Mouse (Mus musculus) C2C12 (cell line): Measurements from ENCODE around the gene 1700008O03Rik. TPM values are rescaled to one million over a fixed set of nuclear protein-coding genes. Genes with fewer than 3 reads are reported as not detected.

ENCODE experiments used
- H3K27me3 ChIP-seq: one replicate; pipeline ENCODE4 v1.6.1; 2011; ENCODE audit not compliant: control insufficient read depth, insufficient read depth, insufficient read length
- H3K36me3 ChIP-seq: one replicate; pipeline ENCODE4 v1.6.1; 2011; ENCODE audit not compliant: control insufficient read depth, insufficient read depth
- H3K4me3 ChIP-seq: one replicate; pipeline ENCODE4 v1.5.1; 2011; ENCODE audit warnings: mild to moderate bottlenecking, control low read depth; ENCODE audit not compliant: poor library complexity, insufficient read depth, severe bottlenecking
- H3K79me2 ChIP-seq: one replicate; pipeline ENCODE4 v1.6.1; 2011; ENCODE audit not compliant: control insufficient read depth, insufficient read depth
- H3K79me3 ChIP-seq: one replicate; pipeline ENCODE4 v1.6.1; 2011; ENCODE audit warnings: low read depth, control low read depth
- H3ac ChIP-seq: one replicate; pipeline ENCODE3; 2011; ENCODE audit warnings: low read depth; ENCODE audit not compliant: control insufficient read depth, insufficient read length
- CEBPB ChIP-seq: IDR thresholded peaks from one replicate; pipeline ENCODE4 v1.6.1; 2011; ENCODE audit warnings: low read depth, mild to moderate bottlenecking, control low read depth, moderate library complexity
- CTCF ChIP-seq: IDR thresholded peaks from one replicate; pipeline ENCODE4 v1.5.1; 2011; ENCODE audit not compliant: control insufficient read depth, insufficient read depth, insufficient read length
- FOSL1 ChIP-seq: IDR thresholded peaks from one replicate; pipeline ENCODE4 v1.8.0; 2011; ENCODE audit warnings: mild to moderate bottlenecking, low read length; ENCODE audit not compliant: poor library complexity, insufficient read depth, severe bottlenecking
- MAX ChIP-seq: IDR thresholded peaks from one replicate; pipeline ENCODE4 v1.6.1; 2011; ENCODE audit warnings: mild to moderate bottlenecking, control low read depth
- MYOD1 ChIP-seq: IDR thresholded peaks from one replicate; pipeline ENCODE4 v1.6.1; 2011; ENCODE audit warnings: low read depth; ENCODE audit not compliant: control insufficient read depth, insufficient read length
- MYOG ChIP-seq: IDR thresholded peaks from one replicate; pipeline ENCODE4 v1.6.1; 2011; ENCODE audit not compliant: control insufficient read depth, insufficient read length; ENCODE audit errors: extremely low read depth
- USF1 ChIP-seq: IDR thresholded peaks from one replicate; pipeline ENCODE4 v1.6.1; 2011; ENCODE audit warnings: low read depth, mild to moderate bottlenecking, control low read depth, moderate library complexity
- long read RNA-seq, 2 experiments: library from polyadenylated mRNA; unstranded; transcript quantifications; one replicate each; pipeline ENCODE4 v2.0.0; 2019 to 2020
- polyA plus RNA-seq: library from polyadenylated mRNA; unstranded; fragments of >200 nt; fragmentation: generic; extraction: Trizol; gene quantifications from one replicate; pipeline ENCODE4 v1.2.1, GENCODE M21; 2012; ENCODE audit warnings: missing spikeins

The 1700008O03Rik gene
- polyA plus RNA-seq = 0.11 TPM
- long read RNA-seq, experiment 1 = 0 reads
- long read RNA-seq, experiment 2 = 0 reads

DNA sequence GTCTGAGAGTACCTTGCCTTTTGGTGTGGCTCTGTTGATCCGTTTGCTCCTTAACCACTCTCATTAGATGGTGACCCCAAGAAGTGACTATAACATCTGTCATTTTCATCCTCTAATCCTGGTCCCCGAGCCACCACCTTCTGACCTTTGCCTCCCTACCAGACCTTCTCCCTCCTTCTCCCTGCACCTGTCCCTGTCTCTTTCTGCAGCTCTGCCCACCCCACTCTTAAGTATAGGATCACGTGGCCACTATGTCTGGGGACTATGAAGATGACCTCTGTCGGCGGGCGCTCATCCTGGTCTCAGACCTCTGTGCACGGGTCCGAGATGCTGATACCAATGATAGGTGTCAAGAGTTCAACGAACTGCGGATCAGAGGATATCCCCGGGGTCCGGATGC lies at the start of gene 1700008O03Rik:
TSS of gene 1700008O03Rik (minus strand) at position 101 of the 400 bp plus-strand sequence.
- Histone ChIP-seq H3K27me3 (peaks cover 74% of the 10 kb centered on the region), H3K79me3 (no peaks in the 10 kb centered on the region), H3K4me3 (no peak within 1 kb of the TSS), H3K36me3 (no peaks in the 10 kb centered on the region), H3K79me2 (no peaks in the 10 kb centered on the region), H3ac (no peak within 1 kb of the TSS)
- TF ChIP-seq MYOD1 = no peak
- TF ChIP-seq MAX = no peak
- TF ChIP-seq FOSL1 = no peak
- TF ChIP-seq USF1 = no peak
- no peak for TF ChIP-seq CEBPB
- no peak for TF ChIP-seq MYOG

DNA sequence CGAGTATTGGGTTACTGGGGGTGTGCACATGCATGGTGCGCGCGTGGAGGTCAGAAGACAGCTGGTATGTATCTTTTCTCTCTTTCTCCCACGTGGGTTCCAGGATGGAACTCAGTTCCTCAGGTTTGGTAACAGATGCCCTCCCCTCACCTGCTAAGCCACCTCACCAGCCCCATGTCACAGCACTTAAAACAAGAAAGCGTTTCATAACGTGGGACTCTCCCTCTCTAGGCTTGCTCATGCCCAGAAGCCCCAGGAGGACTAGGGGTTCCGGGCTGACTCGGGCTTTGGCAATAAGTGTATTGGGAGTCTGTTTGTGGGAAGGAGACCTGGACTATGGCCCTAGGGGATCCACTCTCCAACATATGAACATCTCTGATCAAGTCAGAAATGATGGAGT lies 48.5 kb upstream of the 1700008O03Rik start:
- no peaks in the 10 kb centered on the region for H3K36me3 ChIP-seq
- TF ChIP-seq MYOG = no peak
- no peak for TF ChIP-seq CEBPB
- TF ChIP-seq MYOD1 = no peak
- TF ChIP-seq FOSL1 = no peak
- no peak for TF ChIP-seq USF1
- no peak for TF ChIP-seq MAX
- TF ChIP-seq CTCF = no peak
- H3K79me3 ChIP-seq = no peaks in the 10 kb centered on the region
- H3ac ChIP-seq = no peak overlapping the region
- no peak overlapping the region for H3K4me3 ChIP-seq
- no peaks in the 10 kb centered on the region for H3K79me2 ChIP-seq
- peaks cover 30% of the 10 kb centered on the region for H3K27me3 ChIP-seq

DNA sequence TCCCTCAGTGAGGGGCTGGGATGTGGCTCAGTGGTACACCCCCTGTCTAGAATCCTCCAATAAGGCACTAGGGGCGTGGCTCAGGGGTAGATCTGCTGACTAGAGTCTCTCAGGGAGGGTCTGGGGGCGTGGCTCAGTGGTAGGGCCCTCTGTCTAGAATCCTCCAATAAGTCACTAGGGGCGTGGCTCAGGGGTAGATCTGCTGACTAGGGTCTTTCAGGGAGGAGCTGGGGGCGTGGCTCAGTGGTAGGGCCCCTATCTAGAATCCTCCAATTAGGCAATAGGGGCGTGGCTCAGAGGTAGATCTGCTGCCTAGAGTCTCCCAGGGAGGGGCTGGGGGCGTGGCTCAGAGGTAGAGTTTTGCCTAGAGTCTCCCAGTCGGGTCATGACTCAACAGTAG lies 47.8 kb upstream of the 1700008O03Rik start:
- Histone ChIP-seq H3K79me3 (no peaks in the 10 kb centered on the region), H3K79me2 (no peaks in the 10 kb centered on the region), H3K4me3 (no peak overlapping the region), H3ac (no peak overlapping the region), H3K36me3 (no peaks in the 10 kb centered on the region), H3K27me3 (peaks cover 38% of the 10 kb centered on the region)
- no peak for TF ChIP-seq MYOG
- TF ChIP-seq CTCF = no peak
- no peak for TF ChIP-seq USF1
- no peak for TF ChIP-seq FOSL1
- no peak for TF ChIP-seq MAX
- TF ChIP-seq CEBPB = no peak
- TF ChIP-seq MYOD1 = no peak

DNA sequence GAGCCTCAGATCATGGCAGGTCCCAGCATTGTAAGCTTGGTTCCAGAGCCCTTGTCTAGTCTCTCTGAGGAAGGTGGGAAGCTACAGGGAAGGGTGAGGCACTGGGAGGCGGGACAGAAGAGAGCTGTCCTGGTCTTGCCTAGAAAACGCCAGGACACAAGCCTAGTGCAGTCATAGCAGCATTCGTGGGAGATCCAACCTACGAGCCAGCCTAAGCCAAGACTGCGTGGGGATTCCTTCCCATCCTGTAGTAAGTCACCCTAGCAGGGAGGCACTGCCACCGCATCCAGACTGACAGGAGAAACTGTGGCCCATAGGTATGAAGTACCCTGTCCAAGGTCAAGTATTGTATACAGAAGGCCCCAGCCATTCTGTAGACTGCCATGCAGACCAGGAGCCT lies 46.9 kb upstream of the 1700008O03Rik start:
- Histone ChIP-seq H3K79me3 (no peaks in the 10 kb centered on the region), H3K36me3 (no peaks in the 10 kb centered on the region), H3K27me3 (peaks cover 39% of the 10 kb centered on the region), H3K4me3 (no peak overlapping the region), H3K79me2 (no peaks in the 10 kb centered on the region), H3ac (no peak overlapping the region)
- TF ChIP-seq MYOG (no peak), FOSL1 (no peak), USF1 (no peak), CTCF (no peak), MYOD1 (no peak)

DNA sequence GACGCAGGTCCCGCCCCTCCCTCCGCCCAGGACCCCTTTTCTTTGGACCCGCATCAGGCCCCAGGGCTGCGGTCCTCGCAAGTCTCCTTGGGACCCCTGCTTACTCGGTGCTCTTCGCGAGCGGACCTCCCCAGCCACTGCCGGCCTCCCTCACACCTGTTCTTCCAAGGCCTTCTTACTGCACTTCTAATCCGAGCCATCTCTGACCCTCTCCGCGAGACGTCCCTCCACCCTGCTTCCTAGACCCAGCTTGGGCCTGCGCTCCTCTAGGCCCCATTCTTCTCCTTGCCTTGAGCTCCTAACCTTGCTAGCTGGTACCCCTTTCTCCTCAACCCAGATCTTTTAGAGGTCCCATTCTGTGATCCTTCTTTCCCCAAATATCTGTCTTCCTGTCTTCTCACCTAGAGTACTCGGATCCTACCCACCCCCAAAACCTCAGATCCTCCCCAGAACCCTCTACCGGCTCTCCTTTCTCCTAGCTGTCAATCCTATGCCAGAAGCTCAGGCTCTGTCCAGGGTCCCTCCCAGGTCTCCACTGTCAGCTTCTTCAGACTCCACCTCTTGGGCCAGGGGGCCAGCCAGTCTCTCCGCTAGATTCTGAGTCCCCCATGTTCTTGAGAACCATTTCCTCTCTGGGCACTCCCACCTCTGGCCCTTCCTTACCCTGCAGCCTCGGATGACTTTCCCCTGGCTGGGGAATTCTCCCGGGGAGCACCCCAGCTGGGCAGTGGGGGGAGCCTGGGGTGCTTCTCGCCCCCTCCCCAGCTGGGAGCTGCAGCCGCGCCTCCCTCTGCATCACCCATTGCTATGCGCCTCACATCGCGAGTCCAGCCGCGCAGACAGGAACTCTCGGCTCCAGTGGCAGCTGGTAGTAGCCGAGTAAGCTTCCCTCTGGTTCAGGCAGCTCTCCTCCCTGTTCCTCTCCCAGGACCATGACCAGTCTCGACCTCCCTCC lies 44.2 kb upstream of the 1700008O03Rik start:
- no peaks in the 10 kb centered on the region for H3K36me3 ChIP-seq
- H3K27me3 ChIP-seq = peaks cover 55% of the 10 kb centered on the region
- no peak for TF ChIP-seq CTCF
- no peaks in the 10 kb centered on the region for H3K79me2 ChIP-seq
- no peak overlapping the region for H3K4me3 ChIP-seq
- H3K79me3 ChIP-seq = no peaks in the 10 kb centered on the region
- no peak overlapping the region for H3ac ChIP-seq
